Mouse (Mus musculus) frontal cortex, postnatal 36 days (tissue): ENCODE measurements around the gene Tbata.

Experiments used
- DNase-seq, 2 experiments: peaks; one replicate each; pipeline ENCODE4 v3.0.0; 2022; ENCODE audit warnings: low spot score in 2 of 2

The Tbata gene

GRCm38 (mm10) chr10:61167333-61168096 lies 4.2 kb upstream of the Tbata start:
- DNase-seq = no peak

- no peak for DNase-seq
Observed at GRCm38 (mm10) chr10:61168393-61168792, 3.4 kb upstream of the Tbata start.

GRCm38 (mm10) chr10:61172496-61172895 lies 742 bp downstream of the Tbata start:
- no peak for DNase-seq

GRCm38 (mm10) chr10:61174711-61175441 lies 3.1 kb downstream of the Tbata start:
- no peak for DNase-seq

GRCm38 (mm10) chr10:61175442-61176204 lies 3.9 kb downstream of the Tbata start:
- peak; percentile 22 to 25 for DNase-seq

DNA sequence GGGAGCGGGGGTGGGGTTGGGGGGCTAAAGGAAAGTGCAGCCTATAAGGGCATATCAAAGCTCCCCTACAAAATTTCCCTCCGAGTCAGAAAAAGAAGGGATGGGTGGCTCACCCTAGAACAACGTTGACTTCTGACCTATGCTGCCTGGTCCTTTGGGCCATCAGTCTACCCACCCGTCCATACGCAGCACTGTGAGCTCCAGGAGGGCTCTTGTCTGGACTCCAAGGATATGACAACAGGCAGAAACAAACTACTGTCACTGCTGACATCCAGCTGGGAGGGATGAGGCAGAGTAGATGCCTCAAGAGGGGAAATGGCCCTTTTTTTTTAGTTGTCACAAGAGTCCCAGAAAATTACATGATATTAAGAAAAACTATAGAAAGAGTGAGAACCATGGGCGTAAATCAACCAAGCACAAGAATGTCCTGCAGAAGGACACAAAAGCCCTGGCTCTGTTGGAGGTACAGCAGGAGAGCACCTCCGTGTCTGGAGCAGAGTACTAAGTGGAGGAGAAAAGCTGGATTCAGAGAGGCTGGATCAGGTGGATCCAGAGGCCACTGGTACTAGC lies 4.6 kb downstream of the Tbata start:
- no peak for DNase-seq

GRCm38 (mm10) chr10:61177751-61178150 lies 6.0 kb downstream of the Tbata start:
- DNase-seq = no peak

DNA sequence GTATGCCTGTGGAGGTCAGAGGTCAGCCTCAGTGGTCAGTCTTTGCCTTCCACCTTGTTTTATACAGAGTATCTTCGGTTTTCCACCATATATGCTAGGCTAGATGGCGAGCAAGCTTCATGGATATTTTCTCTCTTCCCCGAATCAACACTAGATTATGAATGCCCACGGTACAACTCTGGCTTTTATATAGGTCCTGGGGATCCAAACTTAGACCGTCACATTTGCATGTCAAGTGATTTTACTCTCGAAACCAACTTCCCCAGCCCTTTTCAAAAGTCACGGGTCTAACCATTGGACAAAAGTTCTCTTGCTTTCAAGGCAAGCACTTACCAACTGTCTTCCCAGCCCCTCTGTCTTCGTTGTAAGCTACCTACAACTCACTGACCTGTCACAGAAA lies 6.9 kb downstream of the Tbata start:
- DNase-seq = no peak

DNA sequence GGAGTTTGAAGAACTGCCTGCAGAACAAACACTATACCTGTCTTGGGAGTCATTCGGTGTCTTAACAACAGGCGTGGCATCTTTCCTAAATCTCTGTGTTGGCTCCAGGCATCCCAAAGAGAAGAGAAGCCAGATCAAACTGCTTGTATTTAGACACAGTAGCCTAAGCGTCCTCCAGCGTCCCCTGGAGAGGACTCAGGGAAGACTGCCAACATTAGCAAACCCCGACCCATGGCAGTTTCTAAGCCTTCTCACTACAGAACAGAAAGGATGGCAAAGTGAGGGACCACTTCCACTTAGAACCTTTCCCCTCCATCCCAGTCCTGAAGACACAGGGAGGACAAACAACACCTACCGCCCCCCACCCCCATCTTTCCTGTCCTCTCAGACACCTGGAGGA lies 8.2 kb downstream of the Tbata start:
- DNase-seq = no peak

- DNase-seq = no peak
Observed at GRCm38 (mm10) chr10:61187001-61187400, 15.2 kb downstream of the Tbata start.

- DNase-seq = no peak
Observed at GRCm38 (mm10) chr10:61188010-61188409, 16.3 kb downstream of the Tbata start.

- DNase-seq = no peak
Observed at GRCm38 (mm10) chr10:61194611-61195010, 22.9 kb downstream of the Tbata start.

- no peak for DNase-seq
Observed at GRCm38 (mm10) chr10:61195216-61195615, 23.5 kb downstream of the Tbata start.

GRCm38 (mm10) chr10:61195718-61196291 lies 24.1 kb downstream of the Tbata start:
- no peak for DNase-seq

DNA sequence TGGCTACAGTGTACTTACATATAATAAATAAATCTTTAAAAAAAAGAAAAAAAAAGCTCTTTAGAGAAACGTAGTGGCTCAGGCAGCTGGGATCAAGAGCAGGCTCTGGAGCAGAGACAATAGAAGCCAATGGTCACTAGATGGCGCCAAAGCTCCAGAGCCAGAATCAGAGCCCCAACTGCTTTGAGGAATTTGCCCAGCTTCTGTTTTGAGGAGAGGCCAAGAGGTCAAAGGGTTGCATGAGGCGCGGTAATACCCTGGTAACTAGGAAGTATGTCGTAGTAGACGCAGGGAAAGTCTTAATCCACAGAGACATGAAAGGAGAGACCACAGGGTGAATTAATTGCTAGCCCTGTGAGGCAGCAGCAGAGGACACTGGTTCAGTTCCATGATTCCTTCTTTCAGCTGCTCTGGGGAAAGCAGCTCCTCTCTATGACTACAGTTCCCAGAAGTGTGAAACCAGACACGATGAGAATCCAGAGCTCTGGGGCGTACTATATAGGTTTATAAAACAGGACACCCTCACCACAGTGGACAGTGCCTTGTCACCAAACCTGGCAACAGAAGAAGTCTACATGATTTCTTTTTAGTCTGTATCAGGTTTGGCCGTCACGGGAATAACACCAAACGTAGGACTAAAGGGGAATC lies 27.9 kb downstream of the Tbata start:
- DNase-seq = peak; percentile 70 to 73

DNA sequence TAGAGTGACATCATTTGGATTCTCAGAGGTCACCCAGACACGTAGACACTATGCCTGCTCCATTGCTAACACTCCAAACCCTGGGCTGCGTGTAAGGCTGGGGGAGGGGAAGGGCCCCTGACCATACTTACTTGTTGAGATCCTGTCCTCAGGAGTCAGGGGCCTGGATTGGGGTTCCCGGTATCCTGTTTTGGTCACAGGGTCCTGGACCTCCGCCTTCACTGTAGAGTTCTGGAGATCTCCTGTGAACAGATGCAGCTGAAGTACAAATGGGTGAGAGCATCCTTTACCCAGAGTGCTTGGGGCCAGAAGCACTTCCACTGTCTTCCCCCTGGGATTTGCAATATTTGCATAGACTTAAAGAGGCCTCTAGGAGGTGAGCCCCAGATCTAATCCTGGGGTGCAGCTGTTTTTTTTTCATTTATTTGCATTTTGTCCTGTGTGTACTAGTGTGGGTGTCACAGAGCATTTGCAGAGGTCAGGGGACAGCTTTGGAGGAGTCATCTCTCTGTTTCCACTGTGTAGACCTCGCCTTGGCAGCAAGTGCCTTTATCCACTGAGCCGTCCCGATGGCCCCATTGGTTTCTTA lies 28.6 kb downstream of the Tbata start:
- DNase-seq = no peak

DNA sequence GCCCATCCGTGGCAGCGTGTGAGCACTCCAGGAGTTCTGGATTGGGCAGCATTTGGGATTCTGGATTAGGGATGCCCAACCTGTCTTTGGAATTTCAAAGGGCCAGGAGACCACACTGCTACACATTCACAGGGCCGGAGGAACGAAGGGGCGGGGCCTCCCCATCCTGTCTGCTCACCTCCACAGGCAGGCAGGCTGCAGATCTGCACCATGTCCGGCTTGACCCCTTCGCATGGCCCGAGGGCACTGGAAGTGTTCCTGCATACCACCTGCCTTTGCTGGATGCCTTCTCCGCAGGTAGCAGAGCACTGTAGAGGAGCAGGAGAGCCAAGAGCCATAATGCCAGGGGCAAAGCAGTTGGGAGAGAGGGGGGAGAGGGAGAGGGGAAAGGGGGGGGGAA lies 29.2 kb downstream of the Tbata start:
- DNase-seq = no peak

DNA sequence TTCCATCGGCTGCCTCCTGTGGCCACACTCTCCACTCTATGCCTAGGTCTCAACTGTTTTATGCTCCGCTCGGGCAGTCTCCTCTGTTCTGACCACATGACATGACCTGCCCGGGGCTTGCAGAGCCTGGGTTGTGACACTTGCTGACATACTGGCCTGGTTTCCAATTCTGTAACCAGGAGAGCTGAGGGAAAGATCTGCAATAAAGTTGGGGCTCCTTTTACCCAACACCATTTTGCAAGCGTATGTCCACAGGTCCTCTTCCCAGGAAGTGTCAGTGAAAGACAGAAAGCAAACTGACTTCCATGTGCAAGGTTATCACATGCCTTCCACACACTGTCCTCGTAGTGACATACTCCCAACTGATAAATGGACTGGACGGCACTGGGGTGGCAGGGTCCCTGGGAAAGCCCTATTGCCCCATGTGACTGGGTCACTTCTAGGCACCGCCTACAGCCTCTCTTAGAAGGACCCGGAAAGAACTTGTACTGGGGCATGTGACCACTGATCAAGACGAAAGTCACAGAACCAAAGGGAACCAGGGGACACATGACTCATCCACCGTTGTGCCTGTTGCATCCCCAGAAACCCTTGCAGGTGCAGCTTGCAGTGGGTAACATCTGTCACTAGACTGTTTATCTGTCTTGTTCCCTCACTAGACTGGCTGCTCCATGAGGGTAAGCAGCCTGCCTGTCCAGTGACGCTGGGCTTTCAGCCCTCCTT lies 30.0 kb downstream of the Tbata start:
- no peak for DNase-seq

GRCm38 (mm10) chr10:61203930-61204329 lies 32.2 kb downstream of the Tbata start:
- DNase-seq = no peak

GRCm38 (mm10) chr10:61208114-61208684 lies 36.4 kb downstream of the Tbata start:
- DNase-seq = no peak
